Mouse (Mus musculus): ENCODE results near the gene Dlg2.

- TF ChIP-seq CTCF (IDR thresholded peaks at IDR 0.05; ENCODE audit: extremely low read depth, insufficient read depth, insufficient read length, insufficient replicate concordance) (no peak), POLR2A (IDR thresholded peaks at IDR 0.05; ENCODE audit: low read depth, low read length) (no peak)
Observed at GRCm38 (mm10) chr7:92275353-92275752, 1798.9 kb downstream of the Dlg2 start.
